Mouse (Mus musculus): Measurements from ENCODE around the gene Fcer1g.

Gene Fcer1g

DNA sequence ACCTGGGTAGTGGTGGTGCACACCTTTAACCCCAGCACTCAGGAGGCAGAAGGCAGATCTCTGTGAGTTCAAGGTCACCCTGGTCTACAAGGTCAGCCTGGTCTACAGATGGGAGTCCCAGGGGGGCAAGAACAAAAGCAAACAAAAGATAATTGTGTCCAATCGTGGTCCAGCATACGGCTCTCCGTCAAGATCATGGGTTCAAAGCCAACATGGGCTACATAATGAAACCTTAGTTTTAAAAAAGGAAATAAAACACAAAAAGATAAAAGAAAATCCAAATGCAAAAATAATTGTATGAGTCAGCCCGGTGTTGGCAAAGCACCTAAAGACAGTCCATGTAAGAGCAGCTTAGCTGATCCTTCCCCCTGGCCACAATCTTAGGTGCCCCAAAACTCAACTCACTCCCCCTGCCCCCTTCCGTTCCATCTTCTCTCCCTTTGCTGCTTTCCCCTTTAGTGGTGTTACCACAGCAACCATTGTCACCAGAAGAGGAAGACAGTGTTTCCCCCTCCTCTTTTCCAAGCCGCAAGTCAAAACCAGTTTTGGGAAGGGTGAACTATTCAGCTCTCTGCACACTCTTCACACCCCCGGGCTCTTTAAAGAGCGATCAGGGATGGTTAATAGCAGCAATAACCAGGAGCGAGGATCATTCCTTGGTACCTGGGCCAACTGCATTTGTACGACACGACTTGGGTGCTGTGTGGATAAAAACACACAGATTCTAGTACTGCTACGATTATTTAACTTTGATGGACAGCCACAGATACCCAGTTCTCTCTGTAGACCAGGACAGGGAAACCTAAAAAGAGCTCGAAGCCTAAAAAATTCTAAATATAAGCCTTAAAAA lies 46.1 kb downstream of the Fcer1g start:
- DNase-seq (ENCODE audit: low read depth, low spot score): peak; percentile 41

GRCm38 (mm10) chr1:171185655-171186054 lies 48.5 kb downstream of the Fcer1g start:
- DNase-seq (ENCODE audit: low read depth, low spot score): no peak

GRCm38 (mm10) chr1:171184314-171184713 lies 49.9 kb downstream of the Fcer1g start:
- no peak for DNase-seq (ENCODE audit: low read depth, low spot score)

GRCm38 (mm10) chr1:171183620-171184019 lies 50.5 kb downstream of the Fcer1g start:
- DNase-seq (ENCODE audit: low read depth, low spot score): no peak

DNA sequence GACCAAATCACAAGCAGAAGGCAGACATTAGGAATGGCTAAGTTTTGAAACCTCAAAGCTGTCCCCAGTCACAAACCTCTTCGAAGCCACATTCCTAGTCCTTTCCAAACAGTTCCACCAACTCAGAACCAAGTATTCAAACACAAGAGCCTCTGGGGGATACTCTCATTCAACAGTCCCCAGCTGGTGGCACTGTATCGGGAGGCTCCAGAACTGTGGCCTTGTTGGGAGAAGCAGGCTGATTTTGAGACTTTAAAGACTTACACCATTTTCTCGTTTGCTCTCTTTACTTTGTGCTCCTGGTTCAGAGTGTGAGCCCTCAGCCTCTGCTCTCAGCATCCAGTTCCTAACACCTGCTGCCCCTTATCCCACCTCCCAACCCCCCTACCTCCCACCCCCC lies 51.1 kb downstream of the Fcer1g start:
- DNase-seq (ENCODE audit: low read depth, low spot score): no peak
